Mouse (Mus musculus) neural tube, embryonic 14.5 days (tissue): ENCODE measurements at regions not wholly inside any gene's neighbourhood (a gene's known extent, or its start where the extent isn't known, plus 50 kb on each side); places are given as distances from the start of the nearest gene placed in this dataset.

ENCODE experiments used
- ATAC-seq: fragments of 200-750 bp; cut with Nextera tagmentation; 2 replicates; pipeline ENCODE4 v1.8.0; 2017; ENCODE audit warnings: low read depth, mild to moderate bottlenecking, moderate TSS enrichment, moderate library complexity
- H3K27ac ChIP-seq: fragments of 300-500 bp; sonication (generic); 2 replicates; pipeline ENCODE4 v1.5.1; 2014; ENCODE audit warnings: low read depth, mild to moderate bottlenecking, control low read depth, low read length, moderate library complexity, mixed read lengths
- H3K27me3 ChIP-seq: fragments of 300-500 bp; sonication (generic); 2 replicates; pipeline ENCODE4 v1.6.1; 2014; ENCODE audit warnings: low read length; ENCODE audit not compliant: control insufficient read depth, insufficient read depth
- H3K36me3 ChIP-seq: fragments of 300-500 bp; sonication (generic); 2 replicates; pipeline ENCODE4 v1.6.1; 2014; ENCODE audit warnings: low read length, mixed read lengths; ENCODE audit not compliant: control insufficient read depth, insufficient read depth
- H3K4me1 ChIP-seq: fragments of 300-500 bp; sonication (generic); 2 replicates; pipeline ENCODE4 v1.6.1; 2014; ENCODE audit warnings: low read length; ENCODE audit not compliant: control insufficient read depth, insufficient read depth
- H3K4me2 ChIP-seq: fragments of 300-500 bp; sonication (generic); 2 replicates; pipeline ENCODE4 v1.6.1; 2014; ENCODE audit warnings: mild to moderate bottlenecking, low read depth, low read length, control low read depth
- H3K4me3 ChIP-seq: fragments of 300-500 bp; sonication (generic); 2 replicates; pipeline ENCODE4 v1.5.1; 2014; ENCODE audit warnings: low read depth, low read length, control low read depth, mixed read lengths
- H3K9ac ChIP-seq: fragments of 300-500 bp; sonication (generic); replicated peaks from 2 replicates; pipeline ENCODE4 v1.6.1; 2014; ENCODE audit warnings: low read depth, mild to moderate bottlenecking, control low read depth, low read length, mixed read lengths
- H3K9me3 ChIP-seq: fragments of 300-500 bp; sonication (generic); 2 replicates; pipeline ENCODE4 v1.6.1; 2016; ENCODE audit warnings: low read length; ENCODE audit not compliant: control insufficient read depth
- WGBS: fragments of 180-500 bp; shearing (Covaris S2); extraction: QIAGEN DNeasy Blood & Tissue Kit; methylation state at CpG from one replicate; pipeline ENCODE4 v1.1.7; 2014; 5-methylcytosine and 5-hydroxymethylcytosine counted together

DNA sequence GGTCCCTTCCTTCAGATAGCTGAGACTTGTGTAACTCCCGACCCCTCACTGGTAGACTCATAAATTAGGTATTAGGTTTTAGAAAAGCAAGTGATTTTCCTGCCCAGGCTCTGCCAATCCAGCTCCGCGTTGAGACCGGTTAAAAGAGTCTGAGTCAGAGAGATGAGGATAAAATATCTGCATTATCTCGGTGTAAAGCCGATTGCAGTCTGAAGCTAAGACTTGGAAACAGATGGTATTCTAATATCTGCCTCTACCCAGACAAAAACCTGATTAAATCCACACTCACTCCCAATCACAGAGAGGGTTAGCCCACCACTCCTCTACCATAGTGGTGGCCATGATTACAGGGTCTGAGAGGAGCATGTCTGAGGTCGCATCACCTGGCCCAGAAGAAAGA lies 276.1 kb upstream of the Jarid2 start:
- no peaks in the 10 kb centered on the region for H3K36me3 ChIP-seq
- no peak overlapping the region for H3K4me3 ChIP-seq
- H3K9ac ChIP-seq = no peak overlapping the region
- no peaks in the 10 kb centered on the region for H3K4me1 ChIP-seq
- H3K9me3 ChIP-seq = no peaks in the 10 kb centered on the region
- no peaks in the 10 kb centered on the region for H3K27me3 ChIP-seq
- WGBS = 73% methylated on average over 7 of the region's 7 CpGs
- H3K4me2 ChIP-seq = no peak overlapping the region
- H3K27ac ChIP-seq = no peak overlapping the region
- no peak for ATAC-seq

DNA sequence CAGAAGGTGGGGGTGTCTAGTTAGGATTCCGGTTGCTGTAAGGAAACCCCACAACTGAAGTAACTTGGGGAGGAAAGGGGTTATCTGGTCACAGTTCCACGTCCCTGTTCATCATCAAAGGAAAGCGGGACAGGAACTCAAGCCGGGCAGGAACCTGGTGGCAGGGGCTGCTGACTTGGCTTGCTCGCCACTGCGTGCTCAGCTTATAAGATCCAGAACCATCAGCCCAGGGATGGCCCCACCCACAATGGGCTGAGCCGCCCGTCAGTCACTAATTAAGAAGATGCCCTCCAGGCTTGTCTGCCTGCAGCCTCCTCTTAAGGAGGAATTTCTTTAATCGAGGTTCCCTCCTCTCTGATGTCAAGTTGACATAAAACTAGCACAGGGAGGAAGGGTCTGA lies 275.1 kb upstream of the Jarid2 start:
- ATAC-seq = no peak
- H3K27ac ChIP-seq = no peak overlapping the region

DNA sequence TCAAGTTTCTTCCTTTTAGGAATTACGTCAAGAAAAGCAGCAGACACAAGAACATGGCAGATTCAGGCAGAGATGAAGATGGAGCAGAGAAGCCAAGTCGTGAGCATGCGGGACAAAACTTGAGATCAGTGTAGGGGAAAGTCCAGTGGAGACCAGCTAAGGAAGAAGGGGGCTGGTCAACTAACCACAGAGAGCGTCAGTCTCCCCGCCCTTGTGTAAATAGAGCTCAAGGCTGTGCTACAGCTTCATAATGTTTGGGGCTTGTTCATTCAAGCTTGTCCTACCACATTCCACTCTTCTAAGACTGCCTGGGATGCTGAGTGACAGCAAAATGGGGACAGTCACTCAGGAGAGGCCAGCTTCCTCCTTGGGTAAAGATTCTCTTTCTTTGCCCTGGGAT lies 274.1 kb upstream of the Jarid2 start:
- Histone ChIP-seq H3K27me3 (no peaks in the 10 kb centered on the region), H3K27ac (no peak overlapping the region), H3K4me3 (no peak overlapping the region), H3K36me3 (no peaks in the 10 kb centered on the region), H3K4me1 (no peaks in the 10 kb centered on the region), H3K9me3 (no peaks in the 10 kb centered on the region), H3K9ac (no peak overlapping the region), H3K4me2 (no peak overlapping the region)
- 92% methylated on average over 5 of the region's 5 CpGs for WGBS
- ATAC-seq = no peak

More for the DNA sequence above, 275.1 kb upstream of the Jarid2 start:
- Histone ChIP-seq H3K4me2 (no peak overlapping the region), H3K9me3 (no peaks in the 10 kb centered on the region), H3K4me3 (no peak overlapping the region), H3K27me3 (no peaks in the 10 kb centered on the region), H3K4me1 (no peaks in the 10 kb centered on the region), H3K36me3 (no peaks in the 10 kb centered on the region), H3K9ac (no peak overlapping the region)
- 60% methylated on average over 9 of the region's 9 CpGs for WGBS

DNA sequence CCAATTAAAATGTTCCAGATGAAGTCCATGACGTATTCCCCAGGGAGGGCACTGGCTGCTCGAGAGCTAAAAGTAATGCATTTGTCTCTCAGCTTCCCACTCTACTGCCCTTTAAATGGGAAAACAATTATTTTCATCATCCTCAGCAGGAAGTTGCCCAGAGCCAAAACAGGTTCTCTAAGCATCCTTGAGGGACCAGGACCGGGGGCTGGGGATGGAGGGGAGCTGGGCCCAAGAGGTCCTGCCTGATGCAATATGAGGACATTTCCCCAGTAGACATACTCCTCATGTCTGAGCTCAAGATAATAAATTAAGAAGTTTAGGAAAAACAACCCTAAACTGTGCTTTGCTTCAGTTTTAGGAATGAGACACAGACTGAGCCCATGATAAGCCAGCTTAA lies 270.5 kb upstream of the Jarid2 start:
- Histone ChIP-seq H3K27me3 (no peaks in the 10 kb centered on the region), H3K9ac (no peak overlapping the region), H3K27ac (no peak overlapping the region), H3K9me3 (no peaks in the 10 kb centered on the region), H3K4me3 (no peak overlapping the region), H3K4me2 (no peak overlapping the region), H3K4me1 (no peaks in the 10 kb centered on the region), H3K36me3 (no peaks in the 10 kb centered on the region)
- no peak for ATAC-seq
- WGBS = 59% methylated on average over 3 of the region's 3 CpGs

DNA sequence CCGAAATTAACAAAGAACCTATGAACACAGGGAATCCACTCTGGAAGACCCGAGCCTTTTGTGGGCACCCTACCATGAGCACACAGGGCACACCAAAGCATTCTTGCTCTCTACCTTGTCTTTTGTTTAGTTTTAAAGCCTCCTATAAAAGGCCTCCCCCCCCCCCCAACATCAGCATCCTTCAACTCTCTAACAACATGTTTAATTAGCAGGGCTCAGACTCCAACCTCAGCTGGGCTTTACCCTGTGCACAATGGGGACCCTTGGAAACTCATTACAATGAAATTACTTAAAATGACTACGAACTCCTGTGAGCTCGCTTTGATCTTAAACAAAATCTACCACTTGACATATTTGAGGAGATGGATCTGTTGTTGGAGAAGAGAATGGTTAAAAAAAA lies 270.1 kb upstream of the Jarid2 start:
- Histone ChIP-seq H3K36me3 (no peaks in the 10 kb centered on the region), H3K4me1 (no peaks in the 10 kb centered on the region), H3K9ac (no peak overlapping the region), H3K27me3 (no peaks in the 10 kb centered on the region), H3K4me2 (no peak overlapping the region), H3K9me3 (no peaks in the 10 kb centered on the region), H3K4me3 (no peak overlapping the region), H3K27ac (no peak overlapping the region)
- ATAC-seq = no peak
- WGBS = 20% methylated on average over 4 of the region's 4 CpGs

- whole genome bisulfite sequencing = 94% methylated on average over 4 of the region's 4 CpGs
- Histone ChIP-seq H3K27ac (no peak overlapping the region), H3K9ac (no peak overlapping the region), H3K4me3 (no peak overlapping the region), H3K36me3 (no peaks in the 10 kb centered on the region), H3K4me2 (no peak overlapping the region), H3K9me3 (no peaks in the 10 kb centered on the region), H3K4me1 (no peaks in the 10 kb centered on the region), H3K27me3 (no peaks in the 10 kb centered on the region)
- ATAC-seq = no peak
These were observed 265.6 kb upstream of the Jarid2 start for GRCm38 (mm10) chr13:44463675-44464074.

DNA sequence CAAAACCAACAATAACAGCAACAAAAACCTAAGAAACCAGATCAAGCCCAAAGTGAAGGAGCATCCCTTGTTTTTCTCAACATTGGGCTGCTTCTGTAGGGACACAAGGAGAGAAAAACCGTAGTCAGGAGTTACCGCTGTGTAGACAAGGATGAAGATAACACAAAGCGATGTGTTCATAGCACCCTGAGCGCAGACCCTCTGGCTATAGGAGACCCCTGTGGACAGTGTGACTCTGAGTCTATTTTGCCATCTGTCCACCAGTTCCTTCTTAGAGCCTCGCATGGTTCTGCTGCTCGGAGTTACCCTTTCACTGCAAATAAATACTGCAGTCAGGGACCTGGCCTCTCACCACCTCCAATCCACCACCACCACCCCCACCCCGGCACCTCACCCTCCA lies 263.7 kb upstream of the Jarid2 start:
- no peaks in the 10 kb centered on the region for H3K9me3 ChIP-seq
- no peak overlapping the region for H3K4me3 ChIP-seq
- H3K9ac ChIP-seq = no peak overlapping the region
- no peaks in the 10 kb centered on the region for H3K4me1 ChIP-seq
- H3K36me3 ChIP-seq = no peaks in the 10 kb centered on the region
- WGBS = 83% methylated on average over 7 of the region's 7 CpGs
- ATAC-seq = no peak
- no peak overlapping the region for H3K27ac ChIP-seq
- no peaks in the 10 kb centered on the region for H3K27me3 ChIP-seq
- no peak overlapping the region for H3K4me2 ChIP-seq

GRCm38 (mm10) chr13:44468963-44469674 lies 260.2 kb upstream of the Jarid2 start:
- WGBS = 75% methylated on average over 14 of the region's 14 CpGs
- Histone ChIP-seq H3K27me3 (no peaks in the 10 kb centered on the region), H3K4me1 (peaks cover 9% of the 10 kb centered on the region; the same call in 1 of the 2 replicates), H3K9me3 (no peaks in the 10 kb centered on the region), H3K27ac (no peak overlapping the region), H3K36me3 (no peaks in the 10 kb centered on the region), H3K4me2 (no peak overlapping the region), H3K4me3 (no peak overlapping the region), H3K9ac (no peak overlapping the region)
- no peak for ATAC-seq

DNA sequence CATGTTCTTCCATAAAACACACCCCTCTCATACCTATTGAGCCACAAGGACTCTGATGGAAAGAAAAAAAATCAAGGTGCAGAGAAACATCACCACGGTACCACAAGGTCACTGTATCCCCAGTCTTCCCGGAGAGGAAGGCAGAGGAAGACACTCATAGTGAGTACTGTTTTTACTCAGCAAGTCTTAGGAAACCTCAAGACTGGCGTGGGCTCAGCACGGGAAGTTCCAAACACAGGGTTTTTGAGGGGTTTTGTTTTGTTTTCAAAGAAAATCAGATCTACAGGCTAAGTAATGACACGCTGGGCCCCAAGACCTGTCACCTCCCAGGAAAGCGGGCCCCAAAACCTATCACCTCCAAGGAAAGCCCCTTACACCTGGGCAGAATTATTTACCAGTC lies 259.6 kb upstream of the Jarid2 start:
- H3K9me3 ChIP-seq = no peaks in the 10 kb centered on the region
- no peak overlapping the region for H3K27ac ChIP-seq
- H3K4me3 ChIP-seq = no peak overlapping the region
- H3K27me3 ChIP-seq = no peaks in the 10 kb centered on the region
- no peak overlapping the region for H3K4me2 ChIP-seq
- no peak overlapping the region for H3K9ac ChIP-seq
- ATAC-seq = no peak
- H3K36me3 ChIP-seq = no peaks in the 10 kb centered on the region
- 87% methylated on average over 6 of the region's 6 CpGs for WGBS
- H3K4me1 ChIP-seq = peaks cover 9% of the 10 kb centered on the region; the same call in 1 of the 2 replicates
